Mouse (Mus musculus) frontal cortex, postnatal 10 days (tissue): ENCODE measurements at regions not wholly inside any gene's neighbourhood (a gene's known extent, or its start where the extent isn't known, plus 50 kb on each side); places are given as distances from the start of the nearest gene placed in this dataset.
"Not testable (repeated sequence)": the region's sequence is repeated elsewhere in the genome, so short reads cannot be mapped to it uniquely, and the experiment has no call there.

Experiments used
- DNase-seq, 2 experiments: peaks; one replicate each; pipeline ENCODE4 v3.0.0; 2022; ENCODE audit warnings: low spot score in 2 of 2, mixed read lengths in 1 of 2

DNA sequence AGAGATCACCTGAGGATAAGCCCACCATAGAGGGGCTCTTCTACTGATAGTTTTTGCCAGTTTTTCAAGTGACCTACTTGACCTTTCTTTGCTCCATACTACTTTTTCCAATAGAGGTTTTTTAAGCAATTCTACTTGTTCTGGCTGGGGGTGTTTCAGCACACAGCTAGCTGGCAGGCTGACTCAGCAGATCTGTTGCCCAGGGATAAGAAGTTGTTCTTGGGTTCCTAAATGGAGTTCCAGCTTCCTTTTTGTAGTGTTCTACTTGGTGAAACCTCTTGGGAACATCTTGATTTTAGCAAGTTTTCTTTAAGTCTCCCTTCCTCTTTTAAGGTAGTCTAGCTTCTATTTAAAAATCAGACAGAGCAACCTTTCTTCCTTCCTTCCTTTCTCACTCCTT, 61.0 kb downstream of the 4930474N05Rik start:
- DNase-seq: no peak

DNA sequence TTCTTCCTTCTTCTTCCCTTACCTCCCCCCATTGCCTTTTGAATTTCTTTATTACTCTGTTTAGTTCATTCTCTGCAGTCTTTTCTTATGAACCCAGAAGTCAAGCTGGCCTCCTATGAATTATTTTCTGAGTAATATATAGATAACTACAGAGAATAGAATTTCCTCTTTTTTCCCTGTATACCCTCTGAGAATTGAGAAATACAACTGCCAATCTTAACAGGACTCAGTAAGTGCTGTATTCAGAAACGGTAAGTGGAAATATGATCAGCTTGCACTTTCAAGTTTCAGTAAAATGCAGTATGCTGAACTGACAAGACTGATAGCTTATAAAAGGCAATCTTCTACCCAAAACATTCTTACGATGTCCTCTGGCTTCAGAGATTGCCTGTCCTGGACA, 61.5 kb downstream of the 4930474N05Rik start:
- no peak for DNase-seq

DNA sequence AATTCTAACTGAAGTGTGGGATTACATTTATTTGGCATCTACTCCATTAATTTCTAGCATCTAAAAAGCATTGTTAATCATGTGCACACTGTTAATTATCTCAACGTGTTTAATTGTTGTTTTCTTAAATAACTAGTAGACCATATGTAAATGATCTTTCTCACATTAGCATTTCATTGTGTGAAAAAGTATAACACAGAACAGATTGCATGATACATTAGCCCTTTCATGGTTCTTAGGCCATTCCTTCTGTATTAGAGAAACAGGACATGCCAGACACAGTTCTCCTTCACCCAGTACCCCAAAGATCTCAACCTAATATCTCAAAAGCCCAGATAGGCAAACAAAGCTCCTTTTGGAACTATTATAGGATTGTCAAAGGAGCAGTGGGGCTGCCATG, 89.0 kb downstream of the 4930474N05Rik start:
- no peak for DNase-seq

DNA sequence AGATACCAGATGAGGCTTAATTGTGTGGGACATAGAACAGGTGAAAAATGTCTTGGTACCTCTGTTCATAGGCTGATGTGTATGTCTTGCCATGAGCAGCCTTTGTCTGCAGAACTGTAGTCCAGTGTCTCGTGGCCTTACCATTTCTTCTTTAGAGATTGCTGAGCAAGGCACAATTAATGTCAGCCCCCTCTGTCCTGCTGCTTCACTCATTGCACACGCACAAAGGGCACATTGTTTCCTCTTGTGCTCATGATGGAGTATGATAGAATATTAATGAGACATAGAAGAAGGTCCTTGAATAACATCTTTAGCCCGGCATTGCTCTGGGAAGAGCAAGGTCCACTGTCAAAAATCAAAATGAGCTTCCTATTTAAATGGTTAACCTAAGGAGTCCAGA, 101.8 kb downstream of the 4930474N05Rik start:
- DNase-seq: no peak

DNA sequence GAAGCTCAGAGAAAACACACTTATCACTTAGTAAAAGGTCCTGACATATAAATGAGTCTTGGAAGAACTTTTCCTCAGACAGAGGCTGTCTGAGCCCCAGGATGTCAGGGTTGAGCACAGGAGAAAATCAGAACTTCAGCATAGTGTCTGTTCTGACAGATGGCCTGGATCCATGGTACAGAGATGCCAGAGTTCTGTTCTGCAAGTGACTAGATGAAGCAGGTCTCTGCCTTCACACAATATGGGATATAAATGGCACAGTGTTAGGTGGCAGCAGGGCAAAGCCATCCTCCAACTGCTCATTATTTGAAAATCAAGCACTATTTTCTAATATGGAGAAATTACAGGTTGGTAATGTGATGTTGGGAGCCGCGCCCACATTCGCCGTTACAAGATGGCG, 103.7 kb downstream of the 4930474N05Rik start:
- no peak for DNase-seq

DNA sequence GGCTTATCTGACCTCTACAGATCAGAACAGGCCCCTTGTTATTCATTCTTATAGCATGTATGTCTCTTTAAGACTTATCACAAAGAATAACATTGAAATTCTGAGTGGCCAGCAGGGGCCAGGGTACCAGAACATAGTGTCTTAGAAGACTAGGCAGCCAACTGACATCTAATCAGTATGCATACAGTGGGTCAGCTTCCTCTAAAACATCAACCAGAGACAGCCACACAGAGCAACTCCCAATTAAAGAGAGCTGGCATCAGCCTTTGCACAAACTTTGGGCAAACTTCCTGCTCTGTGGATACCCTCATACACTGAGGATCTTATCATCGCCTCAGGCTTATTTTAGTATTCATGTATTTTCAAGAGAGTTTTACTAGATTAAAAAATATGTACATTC, 109.1 kb downstream of the 4930474N05Rik start:
- peak in 1 of 2 experiments; percentile 13 for DNase-seq

DNA sequence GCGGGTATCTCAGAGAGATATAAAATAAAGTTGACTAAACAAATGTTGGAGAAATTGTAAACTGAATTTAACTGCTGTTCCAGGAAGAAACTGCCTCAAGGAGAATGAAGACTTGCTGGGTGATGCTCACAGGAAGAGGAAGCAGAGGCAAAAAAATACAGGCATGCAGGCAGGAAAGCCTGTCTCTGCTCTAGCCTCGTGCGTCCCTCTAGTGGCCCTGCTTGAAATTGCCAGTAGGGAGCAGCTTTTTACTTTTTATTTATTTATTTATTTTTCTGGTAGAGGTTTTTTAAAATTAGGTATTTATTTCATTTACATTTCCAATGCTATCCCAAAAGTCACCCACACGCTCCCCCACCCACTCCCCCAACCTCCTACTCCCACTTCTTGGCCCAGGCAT, 118.1 kb downstream of the 4930474N05Rik start:
- DNase-seq: peak; percentile 25 to 61

DNA sequence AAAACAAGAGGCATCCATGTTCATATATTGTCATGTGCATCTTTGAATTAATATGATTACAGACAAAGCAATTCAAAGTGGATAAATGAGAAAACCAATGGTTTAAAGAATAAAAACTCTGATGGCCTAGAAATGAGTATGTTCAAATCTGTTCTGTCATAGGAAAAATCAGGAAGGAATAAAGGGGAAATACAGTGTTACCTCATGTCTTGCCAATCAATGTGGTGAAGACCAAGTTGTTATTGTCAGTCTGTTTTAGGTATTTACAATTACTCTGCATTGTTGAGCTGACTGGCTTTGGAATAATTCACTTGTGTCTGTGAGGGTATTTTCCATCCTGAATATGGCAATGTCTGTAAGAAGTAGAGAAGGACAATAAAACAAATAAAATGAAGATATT, 151.1 kb downstream of the 4930474N05Rik start:
- DNase-seq: no peak

DNA sequence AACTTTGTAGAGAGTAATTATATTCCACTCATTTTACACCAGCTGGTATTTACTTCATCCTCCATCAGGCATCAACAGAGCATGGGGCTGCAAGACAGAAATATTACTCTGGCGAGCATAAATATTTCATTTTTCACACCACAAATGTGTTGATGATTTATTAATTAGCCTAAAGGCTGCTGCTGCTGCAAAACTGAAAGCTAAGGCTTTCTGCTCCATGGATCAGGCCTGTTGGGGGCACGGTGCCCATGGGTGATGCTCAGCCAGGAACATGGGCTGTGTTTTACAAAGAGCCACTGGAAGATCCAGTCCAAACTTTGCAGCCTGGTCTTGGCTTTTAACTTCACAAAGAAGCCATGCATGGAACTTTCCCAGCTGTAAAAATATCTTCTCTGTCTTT, 167.4 kb downstream of the 4930474N05Rik start:
- peak; percentile 6 to 8 for DNase-seq

DNA sequence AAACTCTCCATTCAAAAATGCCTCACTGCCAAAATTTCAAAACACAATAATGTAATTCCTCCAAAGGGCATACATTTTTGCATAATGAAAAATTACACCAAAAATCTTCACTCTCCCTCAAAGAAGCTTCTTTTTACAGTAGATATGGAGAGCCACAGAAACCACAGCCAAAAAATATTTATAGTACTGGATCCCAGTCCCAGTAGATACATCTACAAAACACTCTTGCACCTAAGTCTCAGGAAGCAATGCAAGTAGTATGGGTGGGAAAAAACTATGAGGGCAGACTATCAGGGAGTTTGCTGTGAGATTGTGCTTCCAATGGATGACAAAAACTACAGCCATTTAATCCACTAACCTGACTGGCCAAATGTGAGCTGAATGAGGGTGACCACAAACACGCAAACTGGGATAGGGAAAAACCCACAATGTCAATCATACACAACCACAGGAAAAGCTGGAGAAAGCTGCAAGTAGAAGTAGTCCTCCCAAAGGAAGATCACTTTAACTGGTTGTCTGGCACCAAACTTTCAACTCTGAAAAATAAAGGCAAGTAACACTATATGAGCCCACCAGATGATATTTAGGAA, 189.2 kb downstream of the 4930474N05Rik start:
- DNase-seq: no peak

DNA sequence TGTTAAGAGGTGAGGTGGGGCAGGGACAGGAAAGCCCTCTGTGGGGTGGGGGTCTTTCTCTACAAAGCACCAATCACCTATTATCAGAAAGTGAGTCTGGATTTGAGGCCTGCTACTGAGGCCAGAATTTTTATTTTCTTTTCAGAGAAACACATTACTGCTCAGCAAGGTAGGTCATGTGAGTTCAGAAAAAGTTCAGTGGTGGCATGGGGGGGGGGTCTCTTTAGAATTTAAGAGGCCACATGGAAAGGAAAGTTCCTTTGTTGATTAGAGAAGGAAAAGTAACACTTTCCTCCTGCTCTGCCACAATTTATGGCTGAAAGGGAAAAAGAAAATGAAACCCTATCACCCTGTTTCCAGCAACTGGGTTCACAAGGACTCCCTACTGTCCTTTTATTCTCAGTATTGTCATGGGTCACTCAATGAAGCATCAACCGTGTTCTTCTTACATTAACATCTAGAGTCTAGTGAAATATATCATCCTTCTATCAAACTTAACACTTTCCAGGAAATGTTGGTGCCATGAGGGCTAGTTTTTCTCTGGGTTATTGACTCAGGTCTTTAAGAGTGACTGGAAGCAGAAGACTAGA, 194.1 kb downstream of the 4930474N05Rik start:
- no peak for DNase-seq

DNA sequence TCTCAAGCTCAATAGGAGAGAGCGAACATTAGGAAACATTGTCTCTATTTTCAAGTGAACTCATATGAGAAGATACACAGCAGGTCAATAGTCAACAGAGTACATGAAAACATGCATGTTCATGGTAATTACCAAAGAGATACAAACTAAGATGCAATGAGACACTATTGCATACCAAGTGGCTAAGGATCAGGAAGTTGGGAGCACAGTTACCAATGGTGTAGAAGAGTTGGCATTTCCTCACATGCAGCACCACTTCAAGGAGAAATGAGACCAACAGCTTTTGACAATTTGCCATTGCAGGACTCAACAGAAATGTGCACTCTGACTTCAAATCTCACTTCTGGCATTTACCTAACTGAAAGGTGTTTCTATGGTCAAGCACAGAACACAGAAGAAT, 215.6 kb downstream of the 4930474N05Rik start:
- no peak for DNase-seq

DNA sequence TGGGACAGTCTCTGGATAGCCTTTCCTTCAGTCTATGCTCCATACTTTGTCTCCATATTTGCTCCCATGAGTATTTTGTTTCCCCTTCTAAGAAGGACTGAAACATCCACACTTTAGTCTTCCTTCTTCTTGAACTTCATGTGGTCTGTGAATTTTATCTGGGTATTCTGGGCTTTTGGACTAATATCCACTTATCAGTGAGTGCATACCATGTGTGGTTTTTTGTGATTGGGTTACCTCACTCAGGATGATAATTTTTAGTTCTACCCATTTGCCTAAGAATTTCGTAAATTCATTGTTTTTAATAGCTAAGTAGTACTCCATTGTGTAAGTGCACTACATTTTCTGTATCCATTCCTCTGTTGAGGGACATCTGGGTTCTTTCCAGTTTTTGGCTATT, 220.0 kb downstream of the 4930474N05Rik start:
- DNase-seq: not testable (repeated sequence)

DNA sequence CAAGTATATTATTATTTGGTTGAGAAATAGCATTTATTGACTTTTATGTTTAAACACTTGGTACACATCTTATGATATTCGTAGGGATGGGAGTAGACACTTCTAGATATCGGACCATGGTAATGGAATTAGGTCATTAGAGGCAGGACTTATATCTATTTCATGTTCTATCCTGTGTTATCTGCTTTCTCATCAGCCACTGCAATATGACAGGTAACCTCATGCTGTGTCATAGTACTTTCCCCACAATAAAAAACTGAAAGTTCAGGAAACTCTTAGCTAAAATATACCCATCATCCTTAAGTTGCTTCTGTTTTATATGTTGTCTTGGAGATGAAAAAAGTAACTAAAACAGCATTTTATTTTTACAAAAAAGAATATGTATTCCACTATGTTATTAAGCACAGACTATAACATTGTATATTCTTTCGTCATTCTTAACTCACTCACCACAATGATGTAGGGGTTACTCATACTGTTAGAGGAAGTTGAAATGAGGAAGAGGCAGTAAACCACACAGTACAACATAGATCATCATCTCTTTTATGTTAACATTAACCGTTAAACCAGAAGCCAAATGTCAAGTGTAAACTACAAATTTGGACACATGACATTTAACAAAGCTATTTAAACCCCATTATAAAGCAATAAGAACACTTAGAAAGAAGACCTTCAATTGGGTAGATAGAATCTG, 221.8 kb downstream of the 4930474N05Rik start:
- DNase-seq: no peak

DNA sequence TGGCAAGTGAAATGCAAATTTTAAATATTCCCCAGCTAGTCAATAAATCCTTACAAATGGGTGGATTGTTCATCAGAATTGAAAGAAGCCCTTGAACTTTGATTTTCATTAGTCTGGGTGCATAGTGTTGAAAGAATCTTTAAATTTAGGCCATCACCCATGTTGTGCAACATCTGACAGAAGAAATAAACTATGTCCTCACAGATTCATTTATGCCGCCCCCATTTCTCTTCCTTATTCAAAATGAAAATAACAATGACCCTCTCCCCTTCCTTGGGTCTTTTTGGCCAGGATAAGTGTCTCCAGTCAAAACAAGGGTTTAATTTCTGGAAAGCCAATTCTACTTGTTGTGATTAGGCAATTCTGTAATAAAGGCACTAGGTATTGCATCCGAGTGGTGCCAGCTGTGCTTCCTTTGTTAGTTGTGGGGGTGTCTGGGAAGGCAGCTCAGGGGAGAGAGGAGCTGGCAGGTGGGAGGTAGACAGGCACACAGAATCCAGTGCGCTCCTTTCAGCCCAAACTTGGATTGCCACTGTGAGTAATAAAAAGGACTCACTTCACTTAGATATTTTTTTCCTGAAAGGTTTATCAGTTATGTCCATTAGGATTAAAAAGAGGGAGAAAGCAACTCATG, 233.7 kb downstream of the 4930474N05Rik start:
- no peak for DNase-seq

DNA sequence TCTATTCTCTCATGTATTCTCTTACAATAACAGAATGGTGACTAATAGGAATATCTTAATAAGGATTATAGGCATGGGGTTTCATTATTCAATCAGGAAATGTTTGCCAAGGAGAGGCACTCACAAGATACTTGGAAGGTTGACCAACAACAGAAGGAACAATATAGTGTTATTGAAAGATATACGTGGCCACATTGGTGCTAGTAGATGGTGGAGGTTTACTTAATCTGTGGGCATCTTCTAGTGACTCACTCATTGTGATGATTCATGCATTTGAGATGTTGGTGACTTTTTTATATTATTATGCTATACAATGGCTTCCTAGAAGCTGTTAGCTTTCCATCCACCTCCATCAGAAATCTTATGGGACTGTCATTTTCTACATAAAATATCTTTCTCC, 246.1 kb downstream of the 4930474N05Rik start:
- DNase-seq: no peak
